Mouse (Mus musculus): Measurements from ENCODE around the gene Agpat2. TPM values are rescaled to one million over a fixed set of nuclear protein-coding genes. Genes with fewer than 3 reads are reported as not detected.

The Agpat2 gene
- polyA plus RNA-seq (2015; fragmentation: Nextera tagmentation; extraction: Ambion mirVana): 4.6 and 6.7 TPM in 2 replicates

- peak within 1 kb of the TSS; percentile 82 for H3K4me2 ChIP-seq
- WGBS: under 1% methylated on average over 97 of the region's 103 CpGs
- peak within 1 kb of the TSS; percentile 48 for H3K9ac ChIP-seq
- ATAC-seq (replicated peaks): peak; percentile 80
- peak within 1 kb of the TSS; percentile 54 for H3K4me3 ChIP-seq
- H3K4me1 ChIP-seq: peaks cover 12% of the 10 kb centered on the region
- H3K36me3 ChIP-seq (replicated peaks): no peaks in the 10 kb centered on the region
- peaks cover 29% of the 10 kb centered on the region for H3K27me3 ChIP-seq (replicated peaks)
- H3K9me3 ChIP-seq: no peaks in the 10 kb centered on the region
- no peak within 1 kb of the TSS for H3K27ac ChIP-seq
Measured at GRCm38 (mm10) chr2:26603720-26604671, at the start of gene Agpat2. Agpat2 (minus strand) TSS chr2:26604417.

DNA sequence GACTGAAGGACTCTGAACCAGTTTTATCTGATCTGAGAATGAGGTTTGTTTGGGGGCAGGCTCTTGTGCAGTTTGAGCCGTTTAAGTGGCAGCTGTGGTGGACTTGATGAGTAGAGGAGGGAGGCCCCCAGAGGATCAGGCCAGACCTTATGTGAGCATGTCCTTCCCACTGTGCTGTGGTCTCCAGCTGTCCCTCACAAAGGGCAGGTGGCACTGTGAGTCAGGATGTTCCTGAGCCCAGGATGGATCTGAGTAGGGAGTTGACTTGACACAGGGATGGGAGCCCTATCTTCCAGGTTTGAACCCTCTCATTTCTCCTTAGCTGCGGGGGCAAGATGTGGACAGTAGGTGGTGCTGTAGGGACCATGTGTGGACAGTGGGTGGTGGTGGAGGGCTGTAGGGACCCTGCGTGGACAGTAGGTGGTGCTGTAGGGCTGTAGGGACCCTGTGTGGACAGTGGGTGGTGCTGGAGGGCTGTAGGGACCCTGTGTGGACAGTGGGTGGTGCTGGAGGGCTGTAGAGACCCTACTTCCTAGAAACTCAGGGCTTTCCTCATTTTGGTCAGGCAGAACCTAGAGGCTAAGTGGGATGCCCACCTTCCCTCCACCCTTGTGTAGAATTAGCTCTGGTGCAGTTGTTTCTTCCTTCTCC lies 42.6 kb upstream of the Agpat2 start:
- H3K4me2 ChIP-seq: no peak overlapping the region
- H3K9me3 ChIP-seq: no peaks in the 10 kb centered on the region
- no peak overlapping the region for H3K27ac ChIP-seq
- H3K36me3 ChIP-seq (replicated peaks): no peaks in the 10 kb centered on the region
- no peak overlapping the region for H3K4me3 ChIP-seq
- H3K9ac ChIP-seq: no peak overlapping the region
- peak; percentile 95 for ATAC-seq (replicated peaks)
- no peaks in the 10 kb centered on the region for H3K4me1 ChIP-seq
- 25% methylated on average over 3 of the region's 3 CpGs for WGBS
- no peaks in the 10 kb centered on the region for H3K27me3 ChIP-seq (replicated peaks)

DNA sequence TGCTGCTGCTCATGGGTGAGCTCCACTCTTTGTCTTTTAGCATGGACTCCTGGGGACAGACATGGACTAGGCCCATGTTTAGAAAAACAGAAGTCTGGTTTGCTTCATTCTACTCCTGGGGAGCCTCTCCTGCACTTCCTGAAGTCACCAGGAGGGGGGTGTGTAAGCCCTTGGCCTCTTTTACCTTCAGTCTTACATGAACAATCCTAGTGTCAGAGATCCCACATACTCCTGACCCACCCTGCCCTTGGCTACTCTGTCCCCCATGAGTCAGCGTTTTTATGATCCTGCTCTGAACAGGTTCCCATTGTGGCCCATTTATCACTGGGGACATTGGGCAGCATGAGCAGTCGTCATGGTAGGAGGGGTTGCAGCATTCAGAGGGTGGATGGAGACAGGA lies 39.7 kb upstream of the Agpat2 start:
- no peak overlapping the region for H3K4me2 ChIP-seq
- no peak overlapping the region for H3K9ac ChIP-seq
- no peak overlapping the region for H3K27ac ChIP-seq
- no peaks in the 10 kb centered on the region for H3K9me3 ChIP-seq
- H3K4me3 ChIP-seq: no peak overlapping the region
- no peak for ATAC-seq (replicated peaks)
- 73% methylated on average over 2 of the region's 2 CpGs for WGBS
- no peaks in the 10 kb centered on the region for H3K27me3 ChIP-seq (replicated peaks)
- no peaks in the 10 kb centered on the region for H3K36me3 ChIP-seq (replicated peaks)
- peaks cover 8% of the 10 kb centered on the region for H3K4me1 ChIP-seq

DNA sequence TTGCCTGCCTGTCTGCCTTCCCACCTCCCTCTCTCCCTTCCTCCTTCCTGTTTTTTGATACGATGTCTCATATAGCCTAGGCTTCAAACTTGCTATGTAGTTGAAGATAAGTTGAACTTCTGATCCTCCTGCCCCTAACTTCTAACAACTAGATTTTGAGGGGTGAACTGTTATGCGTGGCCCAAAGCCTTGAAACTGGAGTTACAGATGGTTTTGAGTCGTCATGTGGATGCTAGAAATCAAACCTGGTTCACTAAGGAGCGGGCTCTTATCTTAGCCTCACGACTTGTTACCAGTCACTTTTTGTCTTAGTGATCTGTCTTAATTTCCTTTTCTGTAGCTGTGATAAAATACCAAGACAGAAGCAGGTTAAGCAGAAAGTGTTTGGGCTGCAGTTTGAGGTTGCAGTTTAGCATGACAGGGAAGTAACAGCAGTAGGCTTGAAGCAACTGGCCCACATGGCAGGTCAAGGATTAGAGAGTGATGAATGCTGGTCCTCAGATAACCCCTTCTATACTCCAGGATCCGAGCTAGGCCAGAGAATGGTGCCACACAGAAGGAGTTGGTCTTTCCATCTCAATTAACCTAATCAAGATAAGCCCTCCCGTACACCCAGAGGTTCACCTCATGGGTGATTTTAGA lies 36.9 kb upstream of the Agpat2 start:
- Histone ChIP-seq H3K9me3 (no peaks in the 10 kb centered on the region), H3K4me1 (peaks cover 33% of the 10 kb centered on the region), H3K27ac (peak overlapping the region; percentile 83; the same call in 1 of the 2 replicates), H3K4me2 (no peak overlapping the region), H3K36me3 (replicated peaks) (peaks cover 22% of the 10 kb centered on the region), H3K4me3 (no peak overlapping the region), H3K27me3 (replicated peaks) (no peaks in the 10 kb centered on the region), H3K9ac (no peak overlapping the region)
- 82% methylated on average over 7 of the region's 7 CpGs for WGBS
- ATAC-seq (replicated peaks): no peak

DNA sequence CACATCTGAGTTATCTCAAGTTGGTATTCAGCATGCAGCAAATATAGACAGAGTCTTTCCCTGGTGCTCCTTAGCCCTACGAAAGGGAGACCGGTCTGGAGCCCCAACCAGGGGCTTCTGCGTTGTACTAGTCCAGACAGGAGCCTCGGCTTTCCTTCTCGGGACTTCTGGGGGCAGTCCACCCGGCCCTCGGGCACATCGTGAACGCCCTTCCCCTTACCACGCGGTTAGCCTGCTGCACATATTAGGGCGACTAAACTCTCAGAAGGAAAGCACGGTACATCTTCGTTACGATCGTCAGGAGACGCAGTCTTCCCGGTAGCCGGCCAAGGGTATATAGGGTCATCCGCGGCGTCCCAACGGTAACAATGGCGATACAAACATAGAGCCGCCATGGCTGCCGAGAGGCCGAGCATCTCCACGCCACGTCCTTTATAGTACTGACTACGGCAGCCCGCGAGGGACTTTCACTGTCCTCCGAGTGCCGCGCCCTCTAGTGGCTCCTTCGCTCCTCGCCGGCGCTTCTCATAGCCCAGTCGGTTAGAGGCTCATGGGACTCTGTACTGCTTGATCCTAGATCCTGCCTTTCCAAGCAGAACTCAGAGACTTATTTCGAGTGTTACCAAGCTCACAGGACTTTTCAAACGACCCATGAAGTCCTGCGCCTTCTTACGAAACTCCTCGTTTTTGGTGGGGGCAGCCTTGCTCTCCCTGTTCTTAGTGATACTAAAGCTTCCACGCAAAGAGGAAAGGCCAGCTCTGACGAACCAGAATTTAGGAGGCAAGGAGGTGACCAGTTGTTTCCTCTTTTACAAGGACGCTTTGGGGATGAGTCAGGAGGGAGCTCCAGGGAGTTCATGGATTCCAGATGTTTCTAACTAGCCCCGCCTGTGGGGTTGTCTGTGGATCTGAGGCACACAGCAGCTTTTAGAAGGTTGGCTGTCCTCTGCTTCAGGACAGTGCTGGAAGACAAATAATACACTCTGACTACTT lies 35.9 kb upstream of the Agpat2 start:
- Histone ChIP-seq H3K4me2 (peak overlapping the region; percentile 72), H3K27me3 (replicated peaks) (no peaks in the 10 kb centered on the region), H3K4me3 (peak overlapping the region; percentile 77), H3K9ac (peak overlapping the region; percentile 85), H3K9me3 (no peaks in the 10 kb centered on the region), H3K27ac (peak overlapping the region; percentile 83), H3K4me1 (peaks cover 36% of the 10 kb centered on the region), H3K36me3 (replicated peaks) (peaks cover 30% of the 10 kb centered on the region)
- peak; percentile 85 for ATAC-seq (replicated peaks)
- WGBS: 5% methylated on average over 49 of the region's 49 CpGs

DNA sequence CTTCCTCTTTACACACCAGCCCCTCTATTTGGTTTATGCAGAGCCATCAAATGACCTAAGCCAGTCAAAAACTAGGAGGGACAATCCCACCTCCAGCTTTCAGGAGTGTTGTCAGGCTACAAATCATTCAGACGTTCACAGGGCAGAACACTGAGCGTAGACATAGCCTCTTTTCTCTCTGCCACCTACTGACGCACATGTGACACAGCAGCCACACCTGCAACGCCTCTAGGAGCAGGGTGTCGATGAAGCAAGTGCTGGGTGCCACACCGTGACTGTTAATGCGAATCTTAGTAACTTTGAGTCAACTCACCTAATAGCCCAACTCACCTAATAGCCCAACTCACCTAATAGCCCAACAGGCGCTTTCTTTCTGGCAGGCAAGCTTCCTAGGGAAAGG lies 34.9 kb upstream of the Agpat2 start:
- H3K4me1 ChIP-seq: peaks cover 45% of the 10 kb centered on the region
- ATAC-seq (replicated peaks): peak; percentile 53; the same call in 1 of the 2 replicates
- H3K4me2 ChIP-seq: peak overlapping the region; percentile 72
- H3K9ac ChIP-seq: peak overlapping the region; percentile 85; the same call in 1 of the 2 replicates
- no peaks in the 10 kb centered on the region for H3K9me3 ChIP-seq
- H3K27me3 ChIP-seq (replicated peaks): no peaks in the 10 kb centered on the region
- peaks cover 31% of the 10 kb centered on the region for H3K36me3 ChIP-seq (replicated peaks)
- WGBS: 10% methylated on average over 8 of the region's 8 CpGs
- H3K27ac ChIP-seq: peak overlapping the region; percentile 66; the same call in 1 of the 2 replicates
- H3K4me3 ChIP-seq: peak overlapping the region; percentile 77

DNA sequence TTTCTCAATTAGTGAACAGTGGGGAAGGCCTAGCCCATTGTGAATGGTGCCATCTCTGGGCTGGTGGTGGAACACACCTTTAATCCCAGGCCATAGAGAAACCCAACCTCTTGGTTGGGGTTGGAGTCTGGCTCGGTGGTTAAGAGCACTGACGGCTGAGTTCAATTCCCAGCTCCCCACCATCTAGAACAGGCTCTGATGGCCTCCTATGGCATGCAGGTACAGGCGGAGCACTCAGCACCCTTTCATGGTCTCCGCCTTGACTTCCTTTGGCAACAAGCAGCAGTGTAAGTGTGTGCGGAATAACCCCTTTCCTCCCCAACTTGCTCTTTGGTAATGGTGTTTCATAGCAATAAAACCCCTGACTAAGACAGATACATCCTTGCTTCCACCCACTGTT lies 34.4 kb upstream of the Agpat2 start:
- H3K9me3 ChIP-seq: no peaks in the 10 kb centered on the region
- H3K36me3 ChIP-seq (replicated peaks): peaks cover 31% of the 10 kb centered on the region
- ATAC-seq (replicated peaks): no peak
- H3K4me3 ChIP-seq: peak overlapping the region; percentile 77
- peak overlapping the region; percentile 72 for H3K4me2 ChIP-seq
- H3K27ac ChIP-seq: 0 out of 2 replicates have a peak overlapping the region, but pooled peaks have one; percentile 66
- H3K9ac ChIP-seq: peak overlapping the region; percentile 22; the same call in 1 of the 2 replicates
- peaks cover 50% of the 10 kb centered on the region for H3K4me1 ChIP-seq
- no peaks in the 10 kb centered on the region for H3K27me3 ChIP-seq (replicated peaks)
- 71% methylated on average over 5 of the region's 5 CpGs for WGBS

DNA sequence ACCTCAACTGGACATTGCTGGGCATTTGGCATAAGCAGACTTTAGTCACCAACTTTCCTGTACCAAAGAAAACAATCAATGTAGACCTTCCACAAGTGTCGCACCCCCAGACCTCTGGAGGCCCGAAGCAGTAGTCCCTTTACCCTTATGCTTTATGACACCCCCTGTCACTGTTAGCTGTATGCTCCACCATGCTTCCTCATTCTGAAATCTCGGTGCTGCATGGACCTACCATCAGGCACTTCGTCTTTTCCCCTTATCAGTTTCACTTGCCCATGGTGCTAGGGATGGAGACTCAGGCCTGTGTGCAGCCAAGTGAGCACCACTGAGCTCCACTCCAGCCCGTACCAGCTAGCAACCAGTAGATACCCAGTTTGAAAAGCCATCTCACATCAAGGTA lies 33.8 kb upstream of the Agpat2 start:
- peaks cover 31% of the 10 kb centered on the region for H3K36me3 ChIP-seq (replicated peaks)
- H3K4me2 ChIP-seq: peak overlapping the region; percentile 72
- H3K4me3 ChIP-seq: peak overlapping the region; percentile 77; the same call in 1 of the 2 replicates
- 83% methylated on average over 5 of the region's 5 CpGs for WGBS
- ATAC-seq (replicated peaks): no peak
- H3K27me3 ChIP-seq (replicated peaks): no peaks in the 10 kb centered on the region
- peak overlapping the region; percentile 22; the same call in 1 of the 2 replicates for H3K9ac ChIP-seq
- H3K4me1 ChIP-seq: peaks cover 55% of the 10 kb centered on the region
- H3K9me3 ChIP-seq: no peaks in the 10 kb centered on the region
- H3K27ac ChIP-seq: no peak overlapping the region

DNA sequence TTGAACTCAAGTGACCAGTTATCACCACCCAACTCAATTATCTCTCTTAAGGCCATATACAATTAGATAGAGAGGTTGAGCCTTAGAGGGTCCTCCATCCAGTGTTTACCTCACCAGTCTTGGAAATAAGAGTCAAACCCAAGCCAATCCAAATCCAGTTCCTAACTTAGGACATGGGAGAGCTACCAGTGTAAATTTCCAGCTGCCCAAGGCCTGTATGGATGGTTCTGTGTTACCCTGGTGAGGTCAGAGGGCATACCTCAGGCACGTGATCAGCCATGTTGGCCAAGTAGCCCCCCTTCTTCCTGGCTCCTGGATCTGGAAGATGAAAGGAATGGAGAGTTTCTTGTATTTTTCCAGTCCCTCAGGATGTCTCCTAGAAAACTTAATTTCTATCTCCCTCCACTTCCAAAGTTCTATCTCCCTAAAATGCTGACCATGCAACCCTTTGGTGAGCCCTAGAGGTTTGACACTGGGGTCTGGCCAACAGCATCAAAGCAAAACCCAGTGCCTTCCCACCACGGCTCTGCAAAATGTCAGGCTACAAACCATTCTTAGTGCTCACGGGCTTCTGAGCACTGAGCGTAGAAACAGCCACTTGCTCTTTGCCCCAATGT lies 33.2 kb upstream of the Agpat2 start:
- no peaks in the 10 kb centered on the region for H3K27me3 ChIP-seq (replicated peaks)
- H3K9ac ChIP-seq: no peak overlapping the region
- H3K27ac ChIP-seq: no peak overlapping the region
- H3K4me2 ChIP-seq: no peak overlapping the region
- WGBS: 81% methylated on average over 4 of the region's 4 CpGs
- no peak overlapping the region for H3K4me3 ChIP-seq
- peaks cover 61% of the 10 kb centered on the region for H3K4me1 ChIP-seq
- no peaks in the 10 kb centered on the region for H3K9me3 ChIP-seq
- ATAC-seq (replicated peaks): no peak
- H3K36me3 ChIP-seq (replicated peaks): peaks cover 31% of the 10 kb centered on the region

DNA sequence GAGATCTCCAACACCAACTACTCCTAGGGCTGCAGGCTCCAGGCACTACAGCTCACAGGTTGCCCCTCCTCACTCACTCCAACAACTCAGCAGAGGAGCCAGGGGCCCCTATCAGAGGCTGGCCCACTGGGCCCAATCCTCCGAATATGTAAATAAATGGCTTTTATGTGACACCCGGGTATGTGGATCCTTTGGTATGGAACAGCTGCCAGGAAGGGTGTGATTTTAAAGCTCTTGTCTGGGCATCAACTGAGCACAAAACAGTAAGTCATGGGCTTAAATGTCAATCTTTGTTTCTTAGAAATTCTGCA lies 32.1 kb upstream of the Agpat2 start:
- H3K27ac ChIP-seq: no peak overlapping the region
- no peak overlapping the region for H3K4me3 ChIP-seq
- peaks cover 71% of the 10 kb centered on the region for H3K4me1 ChIP-seq
- H3K4me2 ChIP-seq: no peak overlapping the region
- peaks cover 31% of the 10 kb centered on the region for H3K36me3 ChIP-seq (replicated peaks)
- H3K27me3 ChIP-seq (replicated peaks): no peaks in the 10 kb centered on the region
- no peak for ATAC-seq (replicated peaks)
- WGBS: 50% methylated on average over 2 of the region's 2 CpGs
- no peak overlapping the region for H3K9ac ChIP-seq
- H3K9me3 ChIP-seq: no peaks in the 10 kb centered on the region
